Mouse (Mus musculus) inflammation-experienced regulatory T-cells, adult 6 months (primary cell): ENCODE measurements around the gene Nbr1. TPM values are rescaled to one million over a fixed set of nuclear protein-coding genes. Genes with fewer than 3 reads are reported as not detected.
"Not testable (repeated sequence)": the region's sequence is repeated elsewhere in the genome, so short reads cannot be mapped to it uniquely, and the experiment has no call there.

Source experiments
- ATAC-seq: one replicate; pipeline ENCODE4 v1.8.0; 2017
- polyA plus RNA-seq, 3 experiments: library from polyadenylated mRNA; unstranded; fragments of 100-300 nt; shearing (Covaris generic); gene quantifications; one replicate each; pipeline ENCODE4 v1.2.1; 2017

Nbr1 gene
- polyA plus RNA-seq, 3 experiments from 2014 or later, result 53.2 to 76.6 (median 56.5) TPM

- ATAC-seq, result peak; percentile 72
Observed at GRCm38 (mm10) chr11:101626995-101627856, 75.3 kb downstream of the Nbr1 start, which contains the start of gene Rdm1. TSS of gene Rdm1 (plus strand) at chr11:101627195.

- peak; percentile 39 for ATAC-seq
Observed at GRCm38 (mm10) chr11:101627857-101628559, 76.1 kb downstream of the Nbr1 start.

GRCm38 (mm10) chr11:101628733-101629417, 76.9 kb downstream of the Nbr1 start:
- not testable (repeated sequence) for ATAC-seq

Other genes starting within 250 kb of the Nbr1 start
- gene Becn1, start 249.9 kb upstream of the Nbr1 start, polyA plus RNA-seq, result 10 to 100 TPM; 62.1 to 87.3 (median 74.1) TPM
- gene Psme3, start 235.9 kb upstream of the Nbr1 start, polyA plus RNA-seq, result 10 to 100 TPM; 25.8 to 37.6 (median 36.8) TPM
- 10 to 100 TPM in 1 of 3 experiments, 1 to 10 TPM in 2; 2.5 to 12.3 (median 4.9) TPM for gene Aoc2, start 227.1 kb upstream of the Nbr1 start, polyA plus RNA-seq
- gene Aoc3, start 221.5 kb upstream of the Nbr1 start, polyA plus RNA-seq, result not detected
- not detected for gene G6pc, start 184.6 kb upstream of the Nbr1 start, polyA plus RNA-seq
- 10 to 100 TPM; 34.2 to 43.2 (median 40.5) TPM for gene Aarsd1, start 134.5 kb upstream of the Nbr1 start, polyA plus RNA-seq
- gene Gm27029, start 127.4 kb upstream of the Nbr1 start, polyA plus RNA-seq, result 1 to 10 TPM in 1 of 3 experiments, under 1 TPM in 2; 0.46 to 1.3 (median 0.57) TPM
- gene Rundc1, start 127.1 kb upstream of the Nbr1 start, polyA plus RNA-seq, result 1 to 10 TPM; 6.7 to 7.2 (median 6.9) TPM
- 1 to 10 TPM; 1.6 to 2.2 (median 2.1) TPM for gene Ptges3l, start 126.8 kb upstream of the Nbr1 start, polyA plus RNA-seq
- gene Rpl27, start 109.9 kb upstream of the Nbr1 start, polyA plus RNA-seq, result 100 to 1,000 TPM; 523 to 733 (median 603) TPM
- gene Ifi35, start 103.7 kb upstream of the Nbr1 start, polyA plus RNA-seq, result 100 to 1,000 TPM; 143 to 171 (median 153) TPM
- not detected for gene Rnd2, start 87.2 kb upstream of the Nbr1 start, polyA plus RNA-seq
- gene Vat1, start 85.9 kb upstream of the Nbr1 start, polyA plus RNA-seq, result 1 to 10 TPM; 1.7 to 2.5 (median 1.9) TPM
- gene Brca1, start 194 bp upstream of the Nbr1 start, polyA plus RNA-seq, result 10 to 100 TPM in 1 of 3 experiments, 1 to 10 TPM in 2; 2.8 to 13.3 (median 3.8) TPM
- 10 to 100 TPM; 15.6 to 19.0 (median 16.8) TPM for gene Tmem106a, start 30.1 kb downstream of the Nbr1 start, polyA plus RNA-seq
- under 1 TPM in 2 of 3 experiments, not detected in 1; 0.49 to 0.62 TPM for gene Gm11634, start 47.1 kb downstream of the Nbr1 start, polyA plus RNA-seq
- gene Rdm1, start 75.0 kb downstream of the Nbr1 start, polyA plus RNA-seq, result 10 to 100 TPM; 74.3 to 80.3 (median 78.1) TPM
- 1 to 10 TPM in 1 of 3 experiments, under 1 TPM in 1, not detected in 1; 0.40 to 1.6 TPM for gene Arl4d, start 113.4 kb downstream of the Nbr1 start, polyA plus RNA-seq
- gene Dhx8, start 180.8 kb downstream of the Nbr1 start, polyA plus RNA-seq, result 10 to 100 TPM; 29.2 to 33.5 (median 29.4) TPM
- under 1 TPM in 1 of 3 experiments, not detected in 2; 0.43 TPM for gene Etv4, start 233.2 kb downstream of the Nbr1 start, polyA plus RNA-seq